Mouse (Mus musculus): ENCODE measurements around the gene Fam71a.

Fam71a gene

GRCm38 (mm10) chr1:191122744-191123143 lies 41.9 kb downstream of the Fam71a start:
- DNase-seq, result no peak

GRCm38 (mm10) chr1:191115514-191116238 lies 48.9 kb downstream of the Fam71a start:
- no peak for DNase-seq

GRCm38 (mm10) chr1:191114868-191115267 lies 49.7 kb downstream of the Fam71a start:
- DNase-seq, result no peak

Data from kidney, adult 11 months (tissue).